Mouse (Mus musculus) embryonic facial prominence, embryonic 10.5 days (tissue): ENCODE results near the gene Sipa1l3. TPM values are rescaled to one million over a fixed set of nuclear protein-coding genes. Genes with fewer than 3 reads are reported as not detected.

ENCODE experiments used
- DNase-seq: peaks from one replicate; pipeline ENCODE4 v3.0.0-alpha.2; 2017; ENCODE audit warnings: low spot score
- H3K27ac ChIP-seq: fragments of 300-500 bp; sonication (generic); replicated peaks from 2 replicates; pipeline ENCODE4 v1.5.1; 2016; ENCODE audit warnings: mild to moderate bottlenecking
- H3K27me3 ChIP-seq: fragments of 300-500 bp; sonication (generic); replicated peaks from 2 replicates; pipeline ENCODE4 v1.6.1; 2016; ENCODE audit warnings: low read depth, mild to moderate bottlenecking; ENCODE audit not compliant: poor library complexity, severe bottlenecking
- H3K36me3 ChIP-seq: fragments of 300-500 bp; sonication (generic); replicated peaks from 2 replicates; pipeline ENCODE4 v1.6.1; 2016; ENCODE audit warnings: mild to moderate bottlenecking, moderate library complexity
- H3K4me1 ChIP-seq: fragments of 300-500 bp; sonication (generic); 2 replicates; pipeline ENCODE4 v1.6.1; 2016
- H3K4me3 ChIP-seq: fragments of 300-500 bp; sonication (generic); 2 replicates; pipeline ENCODE4 v1.5.1; 2016; ENCODE audit warnings: mild to moderate bottlenecking, moderate library complexity
- H3K9me3 ChIP-seq: fragments of 300-500 bp; sonication (generic); 2 replicates; pipeline ENCODE4 v1.6.1; 2016; ENCODE audit warnings: mild to moderate bottlenecking
- WGBS: fragments of 180-500 bp; shearing (Covaris S2); methylation state at CpG from one replicate; pipeline ENCODE4 v1.1.7; 2016; 5-methylcytosine and 5-hydroxymethylcytosine counted together
- polyA plus RNA-seq: library from polyadenylated mRNA; unstranded; fragments of >200 nt; fragmentation: Nextera tagmentation; extraction: Ambion mirVana; gene quantifications from 2 replicates; pipeline ENCODE4 v1.2.1, GENCODE M21; 2016

The Sipa1l3 gene
- 9.2 and 10.5 TPM in 2 replicates for polyA plus RNA-seq

GRCm38 (mm10) chr7:29518421-29519210 lies at the start of gene Sipa1l3:
Gene Sipa1l3 (minus strand): TSS chr7:29518641.
- Histone ChIP-seq H3K27ac (peak within 1 kb of the TSS; percentile 89), H3K27me3 (no peaks in the 10 kb centered on the region), H3K36me3 (no peaks in the 10 kb centered on the region), H3K4me3 (peak within 1 kb of the TSS; percentile 72), H3K9me3 (no peaks in the 10 kb centered on the region), H3K4me1 (peaks cover 36% of the 10 kb centered on the region)
- DNase-seq: peak; percentile 97
- WGBS: under 1% methylated on average over 88 of the region's 88 CpGs

GRCm38 (mm10) chr7:29563006-29563405 lies 44.6 kb upstream of the Sipa1l3 start:
- 92% methylated on average over 10 of the region's 10 CpGs for WGBS
- Histone ChIP-seq H3K27me3 (no peaks in the 10 kb centered on the region), H3K36me3 (no peaks in the 10 kb centered on the region), H3K27ac (no peak overlapping the region), H3K4me3 (no peak overlapping the region), H3K4me1 (no peaks in the 10 kb centered on the region), H3K9me3 (no peaks in the 10 kb centered on the region)
- DNase-seq: no peak

- H3K36me3 ChIP-seq: no peaks in the 10 kb centered on the region
- DNase-seq: no peak
- H3K27me3 ChIP-seq: no peaks in the 10 kb centered on the region
- H3K27ac ChIP-seq: no peak overlapping the region
- WGBS: 81% methylated on average over 9 of the region's 9 CpGs
- H3K4me1 ChIP-seq: no peaks in the 10 kb centered on the region
- H3K4me3 ChIP-seq: no peak overlapping the region
- H3K9me3 ChIP-seq: no peaks in the 10 kb centered on the region
Observed at GRCm38 (mm10) chr7:29561046-29561445, 42.6 kb upstream of the Sipa1l3 start.

- Histone ChIP-seq H3K27ac (no peak overlapping the region), H3K36me3 (no peaks in the 10 kb centered on the region), H3K9me3 (no peaks in the 10 kb centered on the region), H3K27me3 (no peaks in the 10 kb centered on the region), H3K4me1 (no peaks in the 10 kb centered on the region), H3K4me3 (no peak overlapping the region)
- 75% methylated on average over 4 of the region's 4 CpGs for WGBS
- peak; percentile 27 for DNase-seq
Observed at GRCm38 (mm10) chr7:29559290-29559689, 40.8 kb upstream of the Sipa1l3 start.

GRCm38 (mm10) chr7:29558744-29559143 lies 40.3 kb upstream of the Sipa1l3 start:
- Histone ChIP-seq H3K4me1 (no peaks in the 10 kb centered on the region), H3K36me3 (no peaks in the 10 kb centered on the region), H3K27me3 (no peaks in the 10 kb centered on the region), H3K4me3 (no peak overlapping the region), H3K9me3 (no peaks in the 10 kb centered on the region), H3K27ac (no peak overlapping the region)
- no peak for DNase-seq
- 82% methylated on average over 1 of the region's 1 CpGs for WGBS

GRCm38 (mm10) chr7:29556283-29556682 lies 37.8 kb upstream of the Sipa1l3 start:
- no peaks in the 10 kb centered on the region for H3K9me3 ChIP-seq
- H3K4me3 ChIP-seq: no peak overlapping the region
- H3K36me3 ChIP-seq: no peaks in the 10 kb centered on the region
- H3K27ac ChIP-seq: no peak overlapping the region
- H3K27me3 ChIP-seq: no peaks in the 10 kb centered on the region
- WGBS: 81% methylated on average over 4 of the region's 4 CpGs
- no peaks in the 10 kb centered on the region for H3K4me1 ChIP-seq
- DNase-seq: no peak

- no peaks in the 10 kb centered on the region for H3K27me3 ChIP-seq
- no peak overlapping the region for H3K27ac ChIP-seq
- H3K36me3 ChIP-seq: no peaks in the 10 kb centered on the region
- H3K4me3 ChIP-seq: no peak overlapping the region
- no peaks in the 10 kb centered on the region for H3K9me3 ChIP-seq
- 82% methylated on average over 5 of the region's 5 CpGs for WGBS
- DNase-seq: no peak
- H3K4me1 ChIP-seq: peaks cover 4% of the 10 kb centered on the region
Observed at GRCm38 (mm10) chr7:29555521-29555920, 37.1 kb upstream of the Sipa1l3 start.

- no peak for DNase-seq
- 91% methylated on average over 13 of the region's 13 CpGs for WGBS
Observed at GRCm38 (mm10) chr7:29555051-29555450, 36.6 kb upstream of the Sipa1l3 start.

GRCm38 (mm10) chr7:29550691-29551090 lies 32.2 kb upstream of the Sipa1l3 start:
- WGBS: 36% methylated on average over 3 of the region's 3 CpGs
- DNase-seq: peak; percentile 35
- Histone ChIP-seq H3K27me3 (no peaks in the 10 kb centered on the region), H3K27ac (no peak overlapping the region), H3K36me3 (no peaks in the 10 kb centered on the region), H3K9me3 (no peaks in the 10 kb centered on the region), H3K4me1 (peaks cover 7% of the 10 kb centered on the region), H3K4me3 (no peak overlapping the region)

More at GRCm38 (mm10) chr7:29555051-29555450, 36.6 kb upstream of the Sipa1l3 start:
- no peaks in the 10 kb centered on the region for H3K27me3 ChIP-seq
- H3K9me3 ChIP-seq: no peaks in the 10 kb centered on the region
- H3K27ac ChIP-seq: no peak overlapping the region
- no peak overlapping the region for H3K4me3 ChIP-seq
- H3K4me1 ChIP-seq: peaks cover 7% of the 10 kb centered on the region
- no peaks in the 10 kb centered on the region for H3K36me3 ChIP-seq

- no peaks in the 10 kb centered on the region for H3K36me3 ChIP-seq
- H3K27ac ChIP-seq: no peak overlapping the region
- H3K4me3 ChIP-seq: no peak overlapping the region
- WGBS: 79% methylated on average over 4 of the region's 4 CpGs
- no peaks in the 10 kb centered on the region for H3K27me3 ChIP-seq
- H3K4me1 ChIP-seq: no peaks in the 10 kb centered on the region
- no peak for DNase-seq
- H3K9me3 ChIP-seq: no peaks in the 10 kb centered on the region
Observed at GRCm38 (mm10) chr7:29541608-29542007, 23.2 kb upstream of the Sipa1l3 start.

GRCm38 (mm10) chr7:29541186-29541585 lies 22.7 kb upstream of the Sipa1l3 start:
- Histone ChIP-seq H3K27me3 (no peaks in the 10 kb centered on the region), H3K4me1 (no peaks in the 10 kb centered on the region), H3K27ac (no peak overlapping the region), H3K9me3 (no peaks in the 10 kb centered on the region), H3K36me3 (no peaks in the 10 kb centered on the region), H3K4me3 (no peak overlapping the region)
- WGBS: 87% methylated on average over 5 of the region's 5 CpGs
- DNase-seq: no peak

GRCm38 (mm10) chr7:29540631-29541030 lies 22.2 kb upstream of the Sipa1l3 start:
- WGBS: 90% methylated on average over 7 of the region's 7 CpGs

GRCm38 (mm10) chr7:29523700-29524099 lies 5.3 kb upstream of the Sipa1l3 start:
- DNase-seq: peak; percentile 77
- no peaks in the 10 kb centered on the region for H3K27me3 ChIP-seq
- no peak overlapping the region for H3K27ac ChIP-seq
- 5% methylated on average over 5 of the region's 5 CpGs for WGBS
- H3K36me3 ChIP-seq: no peaks in the 10 kb centered on the region
- peaks cover 6% of the 10 kb centered on the region; the same call in 1 of the 2 replicates for H3K4me1 ChIP-seq
- H3K4me3 ChIP-seq: no peak overlapping the region; the same call in 1 of the 2 replicates
- H3K9me3 ChIP-seq: no peaks in the 10 kb centered on the region

More at GRCm38 (mm10) chr7:29540631-29541030, 22.2 kb upstream of the Sipa1l3 start:
- Histone ChIP-seq H3K4me3 (no peak overlapping the region), H3K4me1 (no peaks in the 10 kb centered on the region), H3K27ac (no peak overlapping the region), H3K27me3 (no peaks in the 10 kb centered on the region), H3K36me3 (no peaks in the 10 kb centered on the region), H3K9me3 (no peaks in the 10 kb centered on the region)
- DNase-seq: no peak
